Mouse (Mus musculus) heart, postnatal 0 days (tissue): ENCODE measurements around the gene Itsn2. TPM values are rescaled to one million over a fixed set of nuclear protein-coding genes. Genes with fewer than 3 reads are reported as not detected.
"Not testable (repeated sequence)": the region's sequence is repeated elsewhere in the genome, so short reads cannot be mapped to it uniquely, and the experiment has no call there.

ENCODE experiments used
- ATAC-seq: fragments of 200-750 bp; cut with Nextera tagmentation; 2 replicates; pipeline ENCODE4 v1.8.0; 2017; ENCODE audit warnings: low read depth, moderate number of reproducible peaks, moderate library complexity; ENCODE audit not compliant: insufficient read depth
- DNase-seq: peaks from one replicate; pipeline ENCODE4 v3.0.0-alpha.2; 2016; ENCODE audit warnings: low spot score
- H3K27ac ChIP-seq: fragments of 300-500 bp; sonication (generic); 2 replicates; pipeline ENCODE4 v1.5.1; 2014; ENCODE audit warnings: low read depth, mild to moderate bottlenecking
- H3K27me3 ChIP-seq: fragments of 300-500 bp; sonication (generic); 2 replicates; pipeline ENCODE4 v1.6.1; 2014; ENCODE audit warnings: low read length, mixed read lengths; ENCODE audit not compliant: control insufficient read depth, insufficient read depth
- H3K36me3 ChIP-seq: fragments of 300-500 bp; sonication (generic); replicated peaks from 2 replicates; pipeline ENCODE4 v1.6.1; 2014; ENCODE audit warnings: low read length, mixed read lengths; ENCODE audit not compliant: control insufficient read depth, insufficient read depth
- H3K4me1 ChIP-seq: fragments of 300-500 bp; sonication (generic); 2 replicates; pipeline ENCODE4 v1.6.1; 2014; ENCODE audit warnings: antibody characterized with exemption; ENCODE audit not compliant: control insufficient read depth, insufficient read depth
- H3K4me2 ChIP-seq: fragments of 300-500 bp; sonication (generic); 2 replicates; pipeline ENCODE4 v1.6.1; 2014; ENCODE audit warnings: low read depth, mild to moderate bottlenecking, low read length, moderate library complexity
- H3K4me3 ChIP-seq: fragments of 300-500 bp; sonication (generic); 2 replicates; pipeline ENCODE4 v1.5.1; 2014; ENCODE audit warnings: low read depth, low read length
- H3K9ac ChIP-seq: fragments of 300-500 bp; sonication (generic); replicated peaks from 2 replicates; pipeline ENCODE4 v1.6.1; 2014; ENCODE audit warnings: low read depth, low read length, mixed read lengths
- H3K9me3 ChIP-seq: fragments of 300-500 bp; sonication (generic); replicated peaks from 2 replicates; pipeline ENCODE4 v1.6.1; 2016; ENCODE audit warnings: low read length; ENCODE audit not compliant: control insufficient read depth
- CTCF ChIP-seq: IDR thresholded peaks from 2 replicates; pipeline ENCODE4 v1.5.1; 2016; ENCODE audit warnings: antibody characterized with exemption, control low read depth, low read depth
- EP300 ChIP-seq: IDR thresholded peaks from 2 replicates; pipeline ENCODE4 v1.6.1; 2016; ENCODE audit warnings: antibody characterized with exemption, low read depth
- WGBS: fragments of 180-500 bp; shearing (Covaris S2); extraction: QIAGEN DNeasy Blood & Tissue Kit; methylation state at CpG from one replicate; pipeline ENCODE4 v1.1.7; 2014; 5-methylcytosine and 5-hydroxymethylcytosine counted together
- polyA plus RNA-seq: library from polyadenylated mRNA; unstranded; fragments of >200 nt; fragmentation: Nextera tagmentation; extraction: Ambion mirVana; gene quantifications from 2 replicates; pipeline ENCODE4 v1.2.1, GENCODE M21; 2015
- total RNA-seq: library from RNA; depleted of rRNA; stranded (reverse); fragments of >200 nt; gene quantifications from 2 replicates; pipeline ENCODE4 v1.2.3, GENCODE M21; 2014; ENCODE audit warnings: low replicate concordance; rRNA removed

Gene Itsn2
- total and polyA plus RNA-seq, 2 experiments from 2014 or later, result 22.7 to 39.7 TPM

GRCm38 (mm10) chr12:4738031-4738576 is 145.7 kb downstream of the Itsn2 start, which contains the start of gene Fam228a:
Gene Fam228a (minus strand): TSS chr12:4738430.
- DNase-seq (no peak), ATAC-seq (no peak)
- no peaks in the 10 kb centered on the region for H3K9me3 ChIP-seq
- H3K36me3 ChIP-seq, result no peaks in the 10 kb centered on the region
- H3K27ac ChIP-seq, result no peak within 1 kb of the TSS
- no peak within 1 kb of the TSS for H3K4me3 ChIP-seq
- no peaks in the 10 kb centered on the region for H3K27me3 ChIP-seq
- H3K4me2 ChIP-seq, result no peak within 1 kb of the TSS
- no peaks in the 10 kb centered on the region for H3K4me1 ChIP-seq
- H3K9ac ChIP-seq, result no peak within 1 kb of the TSS
- no peak for TF ChIP-seq EP300
- 88% methylated on average over 18 of the region's 18 CpGs for WGBS

GRCm38 (mm10) chr12:4740823-4741222 is 148.4 kb downstream of the Itsn2 start:
- Histone ChIP-seq H3K36me3 (no peaks in the 10 kb centered on the region), H3K4me3 (no peak overlapping the region), H3K9me3 (no peaks in the 10 kb centered on the region), H3K27ac (no peak overlapping the region), H3K4me1 (no peaks in the 10 kb centered on the region), H3K27me3 (no peaks in the 10 kb centered on the region), H3K4me2 (no peak overlapping the region), H3K9ac (no peak overlapping the region)
- no peak for DNase-seq
- 51% methylated on average over 7 of the region's 7 CpGs for WGBS
- ATAC-seq, result peak; percentile 39; the same call in 1 of the 2 replicates
- TF ChIP-seq CTCF, result no peak
- no peak for TF ChIP-seq EP300

GRCm38 (mm10) chr12:4742183-4742582 is 149.7 kb downstream of the Itsn2 start:
- H3K27me3 ChIP-seq, result no peaks in the 10 kb centered on the region

GRCm38 (mm10) chr12:4744486-4744885 is 152.0 kb downstream of the Itsn2 start:
- H3K27me3 ChIP-seq, result no peaks in the 10 kb centered on the region
- no peaks in the 10 kb centered on the region for H3K4me1 ChIP-seq
- DNase-seq (no peak), ATAC-seq (no peak)
- H3K9me3 ChIP-seq, result no peaks in the 10 kb centered on the region
- no peak overlapping the region for H3K4me3 ChIP-seq
- H3K9ac ChIP-seq, result no peak overlapping the region
- H3K36me3 ChIP-seq, result no peaks in the 10 kb centered on the region
- 78% methylated on average over 10 of the region's 10 CpGs for WGBS
- no peak overlapping the region for H3K27ac ChIP-seq
- H3K4me2 ChIP-seq, result no peak overlapping the region
- TF ChIP-seq EP300, result no peak
- no peak for TF ChIP-seq CTCF

More at GRCm38 (mm10) chr12:4742183-4742582, 149.7 kb downstream of the Itsn2 start:
- TF ChIP-seq EP300, result no peak
- Histone ChIP-seq H3K36me3 (no peaks in the 10 kb centered on the region), H3K4me2 (no peak overlapping the region), H3K9ac (no peak overlapping the region), H3K9me3 (no peaks in the 10 kb centered on the region), H3K4me1 (no peaks in the 10 kb centered on the region), H3K4me3 (no peak overlapping the region), H3K27ac (no peak overlapping the region)
- WGBS, result 82% methylated on average over 3 of the region's 3 CpGs
- ATAC-seq (no peak), DNase-seq (no peak)

- not testable (repeated sequence) for H3K27ac ChIP-seq, H3K36me3 ChIP-seq, H3K4me1 ChIP-seq, ATAC-seq, H3K4me3 ChIP-seq, H3K9me3 ChIP-seq, H3K27me3 ChIP-seq, DNase-seq, H3K4me2 ChIP-seq, H3K9ac ChIP-seq
- WGBS, result 80% methylated on average over 4 of the region's 4 CpGs
Observed at GRCm38 (mm10) chr12:4754451-4754850, 162.0 kb downstream of the Itsn2 start.

- Histone ChIP-seq H3K9ac (no peak overlapping the region), H3K27ac (no peak overlapping the region), H3K4me3 (no peak overlapping the region), H3K9me3 (no peaks in the 10 kb centered on the region), H3K36me3 (no peaks in the 10 kb centered on the region), H3K4me2 (no peak overlapping the region), H3K27me3 (no peaks in the 10 kb centered on the region), H3K4me1 (no peaks in the 10 kb centered on the region)
- TF ChIP-seq CTCF, result no peak
- no peak for TF ChIP-seq EP300
- DNase-seq (no peak), ATAC-seq (no peak)
- 88% methylated on average over 1 of the region's 1 CpGs for WGBS
Observed at GRCm38 (mm10) chr12:4757060-4757459, 164.6 kb downstream of the Itsn2 start.

Other genes with a start within 250 kb of the Itsn2 start
- gene Ncoa1, start 115.5 kb upstream of the Itsn2 start, total RNA-seq, result 15.6 and 32.3 TPM in 2 replicates
- gene Ncoa1, start 115.5 kb upstream of the Itsn2 start, polyA plus RNA-seq, result 7.3 and 7.8 TPM in 2 replicates
- not detected in 2 replicates for gene Gm3625, start 289 bp downstream of the Itsn2 start, total RNA-seq
- gene Gm3625, start 289 bp downstream of the Itsn2 start, polyA plus RNA-seq, result not detected in 2 replicates
- 0.08 and 0.65 TPM in 2 replicates for gene Fam228a, start 145.8 kb downstream of the Itsn2 start, total RNA-seq
- gene Fam228a, start 145.8 kb downstream of the Itsn2 start, polyA plus RNA-seq, result 0.14 TPM in 1 of 2 replicates, not detected in the other
- gene Pfn4, start 176.4 kb downstream of the Itsn2 start, total RNA-seq, result 2.7 TPM in 1 of 2 replicates, not detected in the other
- gene Pfn4, start 176.4 kb downstream of the Itsn2 start, polyA plus RNA-seq, result 3.4 TPM in 2 replicates
- 0.19 and 3.4 TPM in 2 replicates for gene Fam228b, start 176.6 kb downstream of the Itsn2 start, total RNA-seq
- gene Fam228b, start 176.6 kb downstream of the Itsn2 start, polyA plus RNA-seq, result 2.3 and 3.3 TPM in 2 replicates
- 53.2 and 74.0 TPM in 2 replicates for gene Sf3b6, start 224.9 kb downstream of the Itsn2 start, total RNA-seq
- gene Sf3b6, start 224.9 kb downstream of the Itsn2 start, polyA plus RNA-seq, result 144 and 147 TPM in 2 replicates
- gene Fkbp1b, start 249.0 kb downstream of the Itsn2 start, total RNA-seq, result 0.34 and 1.5 TPM in 2 replicates
- 5.2 and 6.2 TPM in 2 replicates for gene Fkbp1b, start 249.0 kb downstream of the Itsn2 start, polyA plus RNA-seq